Mouse (Mus musculus) bone marrow macrophage, adult 2 months (primary cell): Measurements from ENCODE around the gene Olfr2. TPM values are rescaled to one million over a fixed set of nuclear protein-coding genes. Genes with fewer than 3 reads are reported as not detected.
"Not testable (repeated sequence)": the region's sequence is repeated elsewhere in the genome, so short reads cannot be mapped to it uniquely, and the experiment has no call there.

Source experiments
- H3K27ac ChIP-seq: 2 replicates; pipeline ENCODE4 v1.5.1; 2012; ENCODE audit warnings: low read depth, low read length; ENCODE audit not compliant: insufficient read depth
- H3K4me1 ChIP-seq: 2 replicates; pipeline ENCODE4 v1.6.1; 2012; ENCODE audit warnings: low read length; ENCODE audit not compliant: control insufficient read depth, insufficient read depth
- H3K4me3 ChIP-seq: 2 replicates; pipeline ENCODE4 v1.5.1; 2012; ENCODE audit warnings: mild to moderate bottlenecking, low read length, moderate library complexity; ENCODE audit not compliant: insufficient read depth
- CTCF ChIP-seq: IDR thresholded peaks from 2 replicates; pipeline ENCODE4 v1.5.1; 2012; ENCODE audit warnings: low read depth, mild to moderate bottlenecking, low read length, moderate library complexity
- POLR2A ChIP-seq: IDR thresholded peaks from 2 replicates; pipeline ENCODE4 v1.6.1; 2012; ENCODE audit warnings: mild to moderate bottlenecking, low read depth, low read length, borderline replicate concordance
- polyA plus RNA-seq: library from polyadenylated mRNA; stranded (reverse); fragments of >200 nt; gene quantifications from 2 replicates; pipeline ENCODE4 v1.2.4, GENCODE M21; 2012; ENCODE audit not compliant: missing spikeins, insufficient read depth, insufficient read length

Gene Olfr2
- polyA plus RNA-seq, 1 experiment, result not detected

- TF ChIP-seq CTCF, result no peak
- TF ChIP-seq POLR2A, result no peak
- Histone ChIP-seq H3K4me3 (no peak within 1 kb of the TSS), H3K27ac (no peak within 1 kb of the TSS), H3K4me1 (no peaks in the 10 kb centered on the region)
These were observed 30.5 kb downstream of the Olfr2 start, which contains the start of gene Olfr711 for GRCm38 (mm10) chr7:106975353-106975752. Gene Olfr711, minus strand, starts transcription at chr7:106975453.

- H3K4me3 ChIP-seq, H3K27ac ChIP-seq, H3K4me1 ChIP-seq: not testable (repeated sequence)
These were observed 38.4 kb downstream of the Olfr2 start for GRCm38 (mm10) chr7:106967503-106967902.

- no peaks in the 10 kb centered on the region for H3K4me1 ChIP-seq
- TF ChIP-seq CTCF (no peak), POLR2A (no peak)
- no peak within 1 kb of the TSS for H3K4me3 ChIP-seq
- H3K27ac ChIP-seq, result no peak within 1 kb of the TSS
These were observed 42.0 kb downstream of the Olfr2 start, which contains the start of gene Olfr6 for GRCm38 (mm10) chr7:106963837-106964236. Gene Olfr6, minus strand, starts transcription at chr7:106963937.

- no peak for TF ChIP-seq POLR2A
- no peak for TF ChIP-seq CTCF
- Histone ChIP-seq H3K4me3 (no peak within 1 kb of the TSS), H3K4me1 (no peaks in the 10 kb centered on the region), H3K27ac (no peak within 1 kb of the TSS)
These were observed 57.7 kb downstream of the Olfr2 start, which contains the start of gene Olfr710 for GRCm38 (mm10) chr7:106948212-106948611. Gene Olfr710, minus strand, starts transcription at chr7:106948312.

Other genes with a start within 250 kb of the Olfr2 start
- not detected in 2 replicates for gene Olfr699, start 212.9 kb downstream of the Olfr2 start, polyA plus RNA-seq
- gene Olfr700, start 197.2 kb downstream of the Olfr2 start, polyA plus RNA-seq, result not detected in 2 replicates
- gene Olfr701, start 191.9 kb downstream of the Olfr2 start, polyA plus RNA-seq, result not detected in 2 replicates
- not detected in 2 replicates for gene Olfr702, start 172.2 kb downstream of the Olfr2 start, polyA plus RNA-seq
- not detected in 2 replicates for gene Olfr703, start 162.7 kb downstream of the Olfr2 start, polyA plus RNA-seq
- gene Olfr704, start 142.9 kb downstream of the Olfr2 start, polyA plus RNA-seq, result not detected in 2 replicates
- not detected in 2 replicates for gene Olfr705, start 129.2 kb downstream of the Olfr2 start, polyA plus RNA-seq
- gene Olfr706, start 117.9 kb downstream of the Olfr2 start, polyA plus RNA-seq, result not detected in 2 replicates
- not detected in 2 replicates for gene Olfr707, start 104.8 kb downstream of the Olfr2 start, polyA plus RNA-seq
- not detected in 2 replicates for gene Olfr1532-ps1, start 98.1 kb downstream of the Olfr2 start, polyA plus RNA-seq
- gene Olfr709-ps1, start 73.9 kb downstream of the Olfr2 start, polyA plus RNA-seq, result 0.23 TPM in 1 of 2 replicates, not detected in the other
- not detected in 2 replicates for gene Olfr710, start 57.8 kb downstream of the Olfr2 start, polyA plus RNA-seq
- gene Olfr6, start 42.1 kb downstream of the Olfr2 start, polyA plus RNA-seq, result not detected in 2 replicates
- not detected in 2 replicates for gene Olfr711, start 30.6 kb downstream of the Olfr2 start, polyA plus RNA-seq
- gene Olfr713, start 25.1 kb upstream of the Olfr2 start, polyA plus RNA-seq, result not detected in 2 replicates
- not detected in 2 replicates for gene Olfr714, start 64.9 kb upstream of the Olfr2 start, polyA plus RNA-seq
- not detected in 2 replicates for gene Olfr17, start 87.1 kb upstream of the Olfr2 start, polyA plus RNA-seq
- 0.20 TPM in 1 of 2 replicates, not detected in the other for gene Olfr715b, start 104.3 kb upstream of the Olfr2 start, polyA plus RNA-seq
- gene Olfr715, start 125.0 kb upstream of the Olfr2 start, polyA plus RNA-seq, result not detected in 2 replicates
- gene Olfr716, start 132.3 kb upstream of the Olfr2 start, polyA plus RNA-seq, result not detected in 2 replicates
- gene Nlrp14, start 160.9 kb upstream of the Olfr2 start, polyA plus RNA-seq, result not detected in 2 replicates
- not detected in 2 replicates for gene Rbmxl2, start 203.4 kb upstream of the Olfr2 start, polyA plus RNA-seq